Mouse (Mus musculus) hindbrain, embryonic 13.5 days (tissue): Measurements from ENCODE around the gene Mettl11b. TPM values are rescaled to one million over a fixed set of nuclear protein-coding genes. Genes with fewer than 3 reads are reported as not detected.

Experiments
- ATAC-seq: fragments of 200-750 bp; cut with Nextera tagmentation; 2 replicates; pipeline ENCODE4 v1.8.0; 2017; ENCODE audit warnings: moderate TSS enrichment; ENCODE audit not compliant: low FRiP score
- H3K27ac ChIP-seq: fragments of 300-500 bp; sonication (generic); 2 replicates; pipeline ENCODE4 v1.5.1; 2015; ENCODE audit warnings: inconsistent platforms, mild to moderate bottlenecking, moderate library complexity
- H3K27me3 ChIP-seq: fragments of 300-500 bp; sonication (generic); 2 replicates; pipeline ENCODE4 v1.6.1; 2015; ENCODE audit warnings: mild to moderate bottlenecking, inconsistent platforms
- H3K36me3 ChIP-seq: fragments of 300-500 bp; sonication (generic); 2 replicates; pipeline ENCODE4 v1.6.1; 2015; ENCODE audit warnings: mild to moderate bottlenecking, inconsistent platforms
- H3K4me1 ChIP-seq: fragments of 300-500 bp; sonication (generic); replicated peaks from 2 replicates; pipeline ENCODE4 v1.6.1; 2015; ENCODE audit warnings: inconsistent platforms
- H3K4me2 ChIP-seq: fragments of 300-500 bp; sonication (generic); 2 replicates; pipeline ENCODE4 v1.6.1; 2015; ENCODE audit warnings: inconsistent platforms, mild to moderate bottlenecking, moderate library complexity
- H3K4me3 ChIP-seq: fragments of 300-500 bp; sonication (generic); 2 replicates; pipeline ENCODE4 v1.5.1; 2015; ENCODE audit warnings: mild to moderate bottlenecking, inconsistent platforms
- H3K9ac ChIP-seq: fragments of 300-500 bp; sonication (generic); 2 replicates; pipeline ENCODE4 v1.6.1; 2015; ENCODE audit warnings: mild to moderate bottlenecking, inconsistent platforms
- H3K9me3 ChIP-seq: fragments of 300-500 bp; sonication (generic); 2 replicates; pipeline ENCODE4 v1.6.1; 2016; ENCODE audit warnings: inconsistent platforms
- WGBS: fragments of 180-500 bp; shearing (Covaris S2); methylation state at CpG from one replicate; pipeline ENCODE4 v1.1.7; 2015; 5-methylcytosine and 5-hydroxymethylcytosine counted together
- polyA plus RNA-seq: library from polyadenylated mRNA; unstranded; fragments of >200 nt; fragmentation: Nextera tagmentation; extraction: Ambion mirVana; gene quantifications from 2 replicates; pipeline ENCODE4 v1.2.1, GENCODE M21; 2015

The Mettl11b gene
- polyA plus RNA-seq, 1 experiment from 2014 or later: 0.30 TPM

DNA sequence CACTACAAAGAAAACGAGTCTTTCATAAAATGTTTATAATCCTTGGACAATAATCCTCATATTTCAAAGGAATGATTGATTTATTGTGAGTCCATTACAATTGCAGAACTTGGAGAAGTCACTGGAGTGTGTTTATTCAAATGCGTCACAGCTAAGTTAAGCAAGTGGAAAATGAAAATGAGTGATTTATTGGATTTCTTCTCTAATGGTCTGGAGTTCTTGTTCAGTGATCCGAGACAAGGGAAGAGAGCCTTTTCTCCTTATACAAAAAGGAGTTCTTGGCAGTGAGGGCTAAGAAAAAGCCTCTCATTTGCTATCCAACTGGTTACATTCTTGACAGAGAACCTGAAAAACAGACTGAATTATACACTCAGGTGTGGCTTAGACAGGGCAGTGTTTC is 42.9 kb downstream of the Mettl11b start:
- 54% methylated on average over 3 of the region's 3 CpGs for WGBS
- no peak overlapping the region for H3K9ac ChIP-seq
- H3K27ac ChIP-seq: no peak overlapping the region
- H3K9me3 ChIP-seq: no peaks in the 10 kb centered on the region
- H3K36me3 ChIP-seq: no peaks in the 10 kb centered on the region
- no peak overlapping the region for H3K4me3 ChIP-seq
- H3K4me1 ChIP-seq: no peaks in the 10 kb centered on the region
- no peak for ATAC-seq
- no peak overlapping the region for H3K4me2 ChIP-seq
- no peaks in the 10 kb centered on the region for H3K27me3 ChIP-seq

DNA sequence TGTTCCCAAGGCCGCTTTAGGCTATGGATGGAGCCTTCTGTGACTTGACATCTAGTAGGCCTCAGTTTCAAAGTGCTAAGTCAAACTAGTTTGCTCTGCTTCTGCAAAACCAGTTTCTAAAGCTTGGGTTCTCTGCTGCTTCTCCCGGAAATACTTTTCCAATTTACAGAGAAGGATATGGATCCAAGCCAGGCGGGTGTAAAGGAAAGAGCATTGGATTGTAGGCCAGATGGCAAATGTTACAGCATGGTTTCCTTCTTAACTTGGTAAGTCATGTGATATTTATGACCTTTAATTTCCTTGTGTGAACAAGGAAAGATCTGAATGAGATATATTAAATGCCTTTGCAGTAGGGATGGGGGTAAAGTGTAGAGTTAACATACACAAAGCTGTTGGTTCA is 52.2 kb downstream of the Mettl11b start:
- no peak for ATAC-seq
- H3K4me1 ChIP-seq: no peaks in the 10 kb centered on the region
- no peak overlapping the region for H3K4me3 ChIP-seq
- H3K4me2 ChIP-seq: no peak overlapping the region
- 97% methylated on average over 3 of the region's 3 CpGs for whole genome bisulfite sequencing
- H3K27ac ChIP-seq: no peak overlapping the region
- no peaks in the 10 kb centered on the region for H3K9me3 ChIP-seq
- no peaks in the 10 kb centered on the region for H3K27me3 ChIP-seq
- H3K9ac ChIP-seq: no peak overlapping the region
- H3K36me3 ChIP-seq: no peaks in the 10 kb centered on the region

DNA sequence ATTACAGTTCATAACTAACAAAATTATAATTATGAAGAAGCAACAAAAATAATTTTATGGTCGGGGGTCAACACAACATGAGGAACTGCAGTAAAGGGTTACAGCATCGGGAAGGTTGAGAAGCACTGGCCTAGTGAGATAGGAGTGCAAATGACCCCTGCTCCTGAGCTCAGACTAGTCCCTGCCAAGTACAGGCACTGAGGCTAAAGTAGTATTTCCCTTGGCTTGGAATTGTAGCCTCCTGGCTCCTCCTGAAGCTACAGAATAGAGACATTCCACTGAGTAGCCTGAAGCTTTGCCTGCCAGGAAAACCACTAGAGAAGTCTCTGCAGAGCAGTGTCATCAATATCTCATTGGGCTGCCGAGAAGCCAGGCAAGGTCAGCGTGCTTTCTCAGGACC is 53.7 kb downstream of the Mettl11b start:
- ATAC-seq: no peak
- Histone ChIP-seq H3K36me3 (no peaks in the 10 kb centered on the region), H3K4me2 (no peak overlapping the region), H3K27me3 (no peaks in the 10 kb centered on the region), H3K9ac (no peak overlapping the region), H3K4me1 (no peaks in the 10 kb centered on the region), H3K27ac (no peak overlapping the region), H3K4me3 (no peak overlapping the region), H3K9me3 (no peaks in the 10 kb centered on the region)
- WGBS: 78% methylated on average over 4 of the region's 4 CpGs

DNA sequence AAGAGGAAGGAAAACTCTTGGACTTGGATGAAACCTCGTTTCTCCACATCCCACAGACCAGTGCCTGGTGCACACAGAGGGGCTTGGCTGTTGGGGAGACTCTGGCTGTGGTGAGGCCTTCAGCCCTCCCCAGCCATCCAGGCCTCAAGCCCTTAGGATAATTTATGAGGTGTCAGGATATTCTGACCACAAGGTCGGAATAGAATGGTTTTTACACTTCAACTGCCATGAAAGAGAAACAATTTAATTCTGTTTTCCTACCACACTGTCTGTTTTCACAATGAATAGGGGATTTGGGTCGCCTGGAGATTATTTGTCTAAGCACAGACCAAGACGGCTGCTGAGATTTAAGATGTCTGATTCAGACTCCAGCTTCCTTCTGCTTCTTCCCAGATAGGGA is 54.3 kb downstream of the Mettl11b start:
- H3K4me3 ChIP-seq: no peak overlapping the region
- WGBS: 28% methylated on average over 4 of the region's 4 CpGs
- H3K27ac ChIP-seq: no peak overlapping the region
- no peaks in the 10 kb centered on the region for H3K4me1 ChIP-seq
- no peaks in the 10 kb centered on the region for H3K9me3 ChIP-seq
- no peak overlapping the region for H3K4me2 ChIP-seq
- no peaks in the 10 kb centered on the region for H3K27me3 ChIP-seq
- H3K9ac ChIP-seq: no peak overlapping the region
- ATAC-seq: no peak
- no peaks in the 10 kb centered on the region for H3K36me3 ChIP-seq

DNA sequence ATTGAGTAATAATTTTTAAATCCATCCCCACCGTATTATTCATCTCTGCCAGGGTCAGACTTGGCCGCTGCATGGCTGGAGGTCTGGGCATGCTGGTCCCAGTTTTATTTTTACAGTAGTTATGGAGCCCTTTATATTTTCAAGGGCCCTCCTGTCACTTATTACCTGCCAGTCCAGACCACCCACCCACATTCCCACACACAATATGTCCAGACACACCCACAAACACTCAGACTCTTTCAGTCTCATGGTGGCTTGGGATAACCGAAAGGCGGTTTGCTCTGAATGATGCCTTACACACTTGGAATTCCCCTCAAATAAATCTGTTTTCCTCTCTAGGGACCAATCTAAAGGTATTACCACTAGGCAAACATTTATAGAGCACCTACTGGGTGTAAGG is 55.1 kb downstream of the Mettl11b start:
- Histone ChIP-seq H3K9me3 (no peaks in the 10 kb centered on the region), H3K27me3 (no peaks in the 10 kb centered on the region), H3K4me3 (no peak overlapping the region), H3K27ac (no peak overlapping the region), H3K36me3 (no peaks in the 10 kb centered on the region), H3K4me2 (no peak overlapping the region), H3K9ac (no peak overlapping the region), H3K4me1 (no peaks in the 10 kb centered on the region)
- WGBS: 87% methylated on average over 4 of the region's 4 CpGs
- no peak for ATAC-seq

DNA sequence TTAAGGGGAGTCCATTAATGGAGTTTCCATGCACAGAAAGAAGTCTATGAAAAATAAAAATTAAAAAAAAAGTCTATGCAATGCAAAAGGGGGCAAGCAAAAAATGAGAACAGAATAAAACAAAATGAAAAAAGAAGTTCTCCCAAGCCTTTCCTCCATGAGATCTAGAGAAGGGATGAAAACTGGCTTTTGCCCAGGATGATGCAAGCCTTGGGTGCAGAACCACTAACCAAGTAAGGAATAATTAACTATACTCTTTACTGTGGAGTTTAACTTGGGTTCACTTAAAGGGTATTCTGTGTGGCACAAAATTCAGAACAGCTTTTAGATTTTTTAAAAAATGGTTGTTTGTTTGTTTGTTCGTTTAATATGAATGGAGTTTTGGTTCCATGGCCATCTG is 62.6 kb downstream of the Mettl11b start:
- Histone ChIP-seq H3K36me3 (no peaks in the 10 kb centered on the region), H3K9me3 (no peaks in the 10 kb centered on the region), H3K27ac (no peak overlapping the region), H3K27me3 (no peaks in the 10 kb centered on the region), H3K9ac (no peak overlapping the region), H3K4me3 (no peak overlapping the region), H3K4me1 (no peaks in the 10 kb centered on the region), H3K4me2 (no peak overlapping the region)
- no peak for ATAC-seq
- WGBS: 90% methylated on average over 1 of the region's 1 CpGs

- H3K4me2 ChIP-seq: no peak overlapping the region
- no peak overlapping the region for H3K27ac ChIP-seq
- no peak overlapping the region for H3K4me3 ChIP-seq
- no peaks in the 10 kb centered on the region for H3K4me1 ChIP-seq
- H3K27me3 ChIP-seq: no peaks in the 10 kb centered on the region
- no peak overlapping the region for H3K9ac ChIP-seq
- no peak for ATAC-seq
- no peaks in the 10 kb centered on the region for H3K9me3 ChIP-seq
- H3K36me3 ChIP-seq: no peaks in the 10 kb centered on the region
Observed at GRCm38 (mm10) chr1:163658535-163658928, 66.5 kb downstream of the Mettl11b start.

- Histone ChIP-seq H3K9ac (no peak overlapping the region), H3K4me3 (no peak overlapping the region), H3K4me2 (no peak overlapping the region), H3K27me3 (no peaks in the 10 kb centered on the region), H3K4me1 (no peaks in the 10 kb centered on the region), H3K36me3 (no peaks in the 10 kb centered on the region), H3K27ac (no peak overlapping the region), H3K9me3 (no peaks in the 10 kb centered on the region)
- 69% methylated on average over 7 of the region's 7 CpGs for WGBS
- ATAC-seq: no peak
Observed at GRCm38 (mm10) chr1:163657766-163658534, 67.1 kb downstream of the Mettl11b start.

GRCm38 (mm10) chr1:163657056-163657455 is 68.0 kb downstream of the Mettl11b start:
- no peaks in the 10 kb centered on the region for H3K9me3 ChIP-seq
- H3K27ac ChIP-seq: no peak overlapping the region
- H3K36me3 ChIP-seq: no peaks in the 10 kb centered on the region
- H3K4me2 ChIP-seq: no peak overlapping the region
- no peaks in the 10 kb centered on the region for H3K27me3 ChIP-seq
- H3K9ac ChIP-seq: no peak overlapping the region
- no peak overlapping the region for H3K4me3 ChIP-seq
- H3K4me1 ChIP-seq: no peaks in the 10 kb centered on the region
- 63% methylated on average over 2 of the region's 2 CpGs for WGBS
- no peak for ATAC-seq

GRCm38 (mm10) chr1:163656432-163656831 is 68.6 kb downstream of the Mettl11b start:
- 95% methylated on average over 5 of the region's 5 CpGs for whole genome bisulfite sequencing
- no peaks in the 10 kb centered on the region for H3K36me3 ChIP-seq
- no peak for ATAC-seq
- H3K4me2 ChIP-seq: no peak overlapping the region
- H3K4me1 ChIP-seq: no peaks in the 10 kb centered on the region
- no peak overlapping the region for H3K27ac ChIP-seq
- H3K9me3 ChIP-seq: no peaks in the 10 kb centered on the region
- H3K4me3 ChIP-seq: no peak overlapping the region
- no peaks in the 10 kb centered on the region for H3K27me3 ChIP-seq
- H3K9ac ChIP-seq: no peak overlapping the region

Other genes starting within 250 kb of the Mettl11b start
- gene Kifap3, start 54.4 kb upstream of the Mettl11b start, polyA plus RNA-seq: 110 and 111 TPM in 2 replicates
- gene Scyl3, start 203.9 kb upstream of the Mettl11b start, polyA plus RNA-seq: 16.5 and 18.5 TPM in 2 replicates